Comparison of ENCODE assay signal across 8 mouse cellular contexts in the genomic region with DNA sequence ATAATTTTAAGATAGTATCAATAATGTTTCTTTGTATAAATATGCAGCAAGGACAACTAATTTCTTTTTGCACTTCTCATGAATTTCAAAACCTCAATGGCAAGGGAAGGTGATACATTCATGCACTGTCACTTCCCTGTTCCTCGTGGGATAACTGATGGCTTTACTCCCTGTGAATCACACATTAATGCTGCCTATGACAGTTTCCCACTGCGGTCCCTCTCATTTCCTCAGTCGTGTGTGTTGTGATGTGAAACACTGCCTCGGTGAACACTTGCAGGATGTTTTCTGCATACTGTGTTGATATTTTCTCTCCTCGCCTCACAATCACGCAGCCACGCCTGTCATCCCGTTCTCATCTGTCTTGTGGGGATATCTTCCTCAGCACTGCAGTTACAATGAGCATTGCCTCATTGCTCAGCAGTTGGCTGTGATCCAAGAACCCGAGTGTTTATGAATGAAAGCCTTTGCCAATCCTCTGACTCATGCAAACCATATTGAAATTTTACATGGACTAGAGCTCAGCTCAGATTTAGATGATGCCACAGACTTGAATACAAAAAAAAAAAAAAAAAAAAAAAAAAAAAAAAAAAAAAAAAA.
DNase-seq lines count a peak whose midpoint lies in the region; ATAC-seq lines count a peak whose summit lies in the region.

No protein-coding gene starts in this region.

- H3K27ac ChIP-seq in forebrain, embryonic 16.5 days (ENCODE audit: low read length), result no peak overlapping the region
- H3K27ac ChIP-seq in midbrain, embryonic 16.5 days (ENCODE audit: low read length), result no peak overlapping the region
- H3K27ac ChIP-seq in kidney, embryonic 14.5 days (ENCODE audit: low read depth, low read length), result no peak overlapping the region

- peak; percentile 23 to 49 for DNase-seq in gastrocnemius, postnatal 4 days (ENCODE audit: low spot score in 2 of 2)
- DNase-seq in gastrocnemius, adult 18-20 months (ENCODE audit: low spot score), result no peak
- DNase-seq in adipocyte (ENCODE audit: low spot score), result peak; percentile 21
- DNase-seq in layer of hippocampus, adult 8-10 months (ENCODE audit: low spot score in 2 of 2), result peak; percentile 73 to 83
- DNase-seq in embryo, embryonic 9.5 days (ENCODE audit: extremely low spot score), result no peak

- ATAC-seq in forebrain, embryonic 16.5 days, result peak; percentile 97
- peak; percentile 94 for ATAC-seq in midbrain, embryonic 16.5 days
- no peak for ATAC-seq in kidney, embryonic 14.5 days (ENCODE audit: low FRiP score, low TSS enrichment)

- 0 out of 2 replicates have a peak overlapping the region, but pooled peaks have one; percentile 7 for H3K4me3 ChIP-seq in forebrain, embryonic 16.5 days (replicated peaks; ENCODE audit: low read length)
- H3K4me3 ChIP-seq in midbrain, embryonic 16.5 days (ENCODE audit: low read depth, low read length), result peak overlapping the region; percentile 13
- no peak overlapping the region for H3K4me3 ChIP-seq in kidney, embryonic 14.5 days (ENCODE audit: low read length)

- H3K9me3 ChIP-seq in forebrain, embryonic 16.5 days (ENCODE audit: control insufficient read depth, low read length), result no peaks in the 10 kb centered on the region
- H3K9me3 ChIP-seq in midbrain, embryonic 16.5 days (replicated peaks; ENCODE audit: control insufficient read depth, low read length, poor library complexity, severe bottlenecking), result no peaks in the 10 kb centered on the region
- H3K9me3 ChIP-seq in kidney, embryonic 14.5 days (ENCODE audit: control insufficient read depth, low read length), result no peaks in the 10 kb centered on the region

- no peaks in the 10 kb centered on the region; the same call in 1 of the 2 replicates for H3K27me3 ChIP-seq in forebrain, embryonic 16.5 days (replicated peaks; ENCODE audit: control insufficient read depth, insufficient read depth, low read length)
- H3K27me3 ChIP-seq in midbrain, embryonic 16.5 days (ENCODE audit: control insufficient read depth, insufficient read depth, low read depth, low read length), result no peaks in the 10 kb centered on the region
- no peaks in the 10 kb centered on the region for H3K27me3 ChIP-seq in kidney, embryonic 14.5 days (ENCODE audit: control insufficient read depth, insufficient read depth, low read length)

- H3K4me2 ChIP-seq in forebrain, embryonic 16.5 days (ENCODE audit: low read length), result peak overlapping the region; percentile 8; the same call in 1 of the 2 replicates
- H3K4me2 ChIP-seq in midbrain, embryonic 16.5 days (ENCODE audit: low read length), result peak overlapping the region; percentile 46
- H3K4me2 ChIP-seq in kidney, embryonic 14.5 days (replicated peaks; ENCODE audit: low read depth, low read length), result no peak overlapping the region

- no peaks in the 10 kb centered on the region for H3K4me1 ChIP-seq in forebrain, embryonic 16.5 days (replicated peaks; ENCODE audit: control insufficient read depth, insufficient read depth, low read length)
- H3K4me1 ChIP-seq in midbrain, embryonic 16.5 days (ENCODE audit: control insufficient read depth, insufficient read depth, low read length), result no peaks in the 10 kb centered on the region
- no peaks in the 10 kb centered on the region for H3K4me1 ChIP-seq in kidney, embryonic 14.5 days (ENCODE audit: control insufficient read depth, insufficient read depth, low read length)

- no peak overlapping the region for H3K9ac ChIP-seq in forebrain, embryonic 16.5 days (replicated peaks; ENCODE audit: low read depth, low read length)
- H3K9ac ChIP-seq in midbrain, embryonic 16.5 days (ENCODE audit: low read depth, low read length), result no peak overlapping the region
- H3K9ac ChIP-seq in kidney, embryonic 14.5 days (ENCODE audit: low read depth, low read length), result no peak overlapping the region

- WGBS in forebrain, embryonic 16.5 days, result 39% methylated on average over 9 of the region's 9 CpGs
- 33% methylated on average over 9 of the region's 9 CpGs for WGBS in midbrain, embryonic 16.5 days
- WGBS in kidney, embryonic 14.5 days, result 71% methylated on average over 9 of the region's 9 CpGs

- H3K36me3 ChIP-seq in forebrain, embryonic 16.5 days (ENCODE audit: control insufficient read depth, insufficient read depth), result no peaks in the 10 kb centered on the region
- H3K36me3 ChIP-seq in midbrain, embryonic 16.5 days (ENCODE audit: control insufficient read depth, insufficient read depth, low read length), result no peaks in the 10 kb centered on the region
- H3K36me3 ChIP-seq in kidney, embryonic 14.5 days (ENCODE audit: control insufficient read depth, insufficient read depth, low read length), result no peaks in the 10 kb centered on the region

Comparison
In these comparisons a context has a peak if more than half of its experiments do, and no peak if none do; other contexts are left out.
1. DNase-seq: peak in gastrocnemius, postnatal 4 days (2 of 2), adipocyte (single experiment) and layer of hippocampus, adult 8-10 months (2 of 2); none in gastrocnemius, adult 18-20 months (single experiment) and embryo, embryonic 9.5 days (single experiment).